Mouse (Mus musculus): Measurements from ENCODE around the gene Aasdh. TPM values are rescaled to one million over a fixed set of nuclear protein-coding genes. Genes with fewer than 3 reads are reported as not detected.

Gene Aasdh
- 20.0 and 22.9 TPM in 2 replicates for polyA plus RNA-seq (2015; fragmentation: Nextera tagmentation; extraction: Ambion mirVana)

DNA sequence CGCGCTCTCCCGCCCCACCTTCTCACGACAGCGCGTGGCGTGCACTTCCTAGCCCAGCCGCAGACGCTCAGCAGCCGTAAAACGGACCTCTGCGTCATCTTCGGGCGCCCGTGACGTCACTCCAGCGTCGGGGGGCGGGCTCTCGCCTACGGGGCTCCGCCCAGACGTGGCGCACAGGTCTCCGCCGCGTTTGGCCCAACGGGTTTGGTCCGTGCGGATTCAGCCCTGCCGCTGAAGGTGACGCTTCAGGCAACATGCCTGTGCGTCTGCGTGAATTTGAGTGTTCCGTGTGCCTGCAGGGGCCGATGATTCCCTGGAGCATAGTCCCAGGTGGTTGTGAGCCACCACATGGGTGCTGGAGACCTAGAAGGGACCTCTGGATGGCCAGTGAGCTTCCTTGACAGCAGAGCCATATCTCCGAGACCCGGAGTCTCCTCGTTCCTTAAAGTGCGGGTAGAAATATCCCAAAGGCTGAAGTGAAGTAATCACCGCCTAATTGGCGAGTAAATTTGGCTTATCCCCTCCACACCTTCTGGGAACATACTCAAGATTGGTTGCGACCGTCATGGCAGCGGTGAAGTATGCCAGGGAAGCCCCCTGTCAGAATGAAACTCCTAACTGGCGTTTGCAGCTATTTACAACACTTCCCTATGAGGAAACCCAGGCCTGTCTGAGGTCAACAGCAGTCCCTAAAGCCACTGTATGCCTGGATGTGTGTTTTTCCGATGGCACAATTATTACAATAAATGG lies at the start of gene Aasdh:
Aasdh (minus strand) TSS at position 110 of the 750 bp plus-strand sequence.
- peak within 1 kb of the TSS; percentile 81 for H3K27ac ChIP-seq
- peak; percentile 98 for ATAC-seq (ENCODE audit: borderline replicate concordance, extremely low read depth, low FRiP score, low TSS enrichment)
- H3K4me1 ChIP-seq = peaks cover 7% of the 10 kb centered on the region; the same call in 1 of the 2 replicates
- no peaks in the 10 kb centered on the region for H3K27me3 ChIP-seq
- under 1% methylated on average over 47 of the region's 47 CpGs for WGBS
- H3K9ac ChIP-seq = peak within 1 kb of the TSS; percentile 72
- peak within 1 kb of the TSS; percentile 76 for H3K4me2 ChIP-seq
- peak within 1 kb of the TSS; percentile 62 for H3K4me3 ChIP-seq
- no peaks in the 10 kb centered on the region for H3K9me3 ChIP-seq
- 0 out of 2 replicates have a peak, but pooled peaks cover 10% of the 10 kb centered on the region for H3K36me3 ChIP-seq

DNA sequence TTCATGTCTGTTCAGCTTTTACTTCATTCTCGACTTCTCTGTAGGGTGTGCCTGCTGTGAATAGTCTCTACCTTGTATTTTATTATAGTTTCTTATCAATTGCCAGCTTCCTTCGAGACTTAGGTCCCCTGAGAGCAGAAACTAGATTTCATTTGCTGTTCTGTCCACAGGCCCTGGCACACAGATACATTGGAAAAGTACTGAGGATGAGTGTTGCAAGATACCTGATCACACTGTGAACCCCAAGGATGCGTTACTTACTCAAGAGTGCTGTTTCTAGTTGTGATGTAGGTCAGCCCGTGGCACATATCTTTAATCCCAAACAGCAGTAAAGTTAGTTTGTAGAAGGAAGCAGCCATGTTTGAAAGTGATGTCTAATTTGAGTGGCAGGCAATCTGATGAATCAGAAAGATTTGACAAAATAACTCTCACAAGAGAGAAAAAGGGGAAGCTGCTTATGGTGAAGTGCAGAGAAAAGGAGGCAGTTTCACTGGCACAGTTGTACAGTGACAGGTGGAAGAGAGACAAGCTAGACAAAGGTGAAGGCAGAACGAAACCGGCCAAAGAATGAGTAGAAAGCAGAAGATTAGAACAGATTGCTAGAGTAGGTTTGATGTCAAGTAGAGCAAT lies 49.1 kb upstream of the Aasdh start:
- H3K4me1 ChIP-seq = peaks cover 34% of the 10 kb centered on the region; the same call in 1 of the 2 replicates

DNA sequence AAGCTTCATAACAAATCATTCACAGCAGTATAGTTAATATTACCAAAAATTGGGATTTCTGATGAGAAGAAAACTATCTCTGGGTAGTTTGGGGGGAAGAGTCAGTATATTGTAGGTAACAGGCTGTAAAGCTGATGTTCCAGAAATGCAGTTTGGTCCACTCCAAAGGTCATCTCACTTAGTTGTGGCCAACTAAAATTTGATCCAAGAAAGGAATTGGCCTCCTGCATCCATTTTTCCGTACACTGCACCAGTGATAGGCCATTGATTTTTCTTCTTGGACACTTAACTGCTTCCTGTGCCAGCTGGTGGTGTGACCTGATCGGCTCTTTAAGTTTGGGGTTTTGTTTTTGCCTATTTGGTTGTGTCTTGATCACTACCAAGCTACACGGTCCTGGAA lies 48.5 kb upstream of the Aasdh start:
- Histone ChIP-seq H3K4me3 (no peak overlapping the region), H3K4me2 (no peak overlapping the region), H3K9me3 (no peaks in the 10 kb centered on the region), H3K27me3 (no peaks in the 10 kb centered on the region), H3K4me1 (peaks cover 35% of the 10 kb centered on the region), H3K27ac (no peak overlapping the region), H3K36me3 (peaks cover 28% of the 10 kb centered on the region), H3K9ac (no peak overlapping the region)
- WGBS = 71% methylated on average over 3 of the region's 3 CpGs
- no peak for ATAC-seq (ENCODE audit: borderline replicate concordance, extremely low read depth, low FRiP score, low TSS enrichment)

More for the DNA sequence above, 49.1 kb upstream of the Aasdh start:
- H3K4me2 ChIP-seq = no peak overlapping the region
- ATAC-seq (ENCODE audit: borderline replicate concordance, extremely low read depth, low FRiP score, low TSS enrichment) = no peak
- no peak overlapping the region for H3K9ac ChIP-seq
- peaks cover 32% of the 10 kb centered on the region for H3K36me3 ChIP-seq
- no peak overlapping the region for H3K4me3 ChIP-seq
- H3K27ac ChIP-seq = no peak overlapping the region
- WGBS = 81% methylated on average over 6 of the region's 6 CpGs
- H3K9me3 ChIP-seq = no peaks in the 10 kb centered on the region
- H3K27me3 ChIP-seq = no peaks in the 10 kb centered on the region

DNA sequence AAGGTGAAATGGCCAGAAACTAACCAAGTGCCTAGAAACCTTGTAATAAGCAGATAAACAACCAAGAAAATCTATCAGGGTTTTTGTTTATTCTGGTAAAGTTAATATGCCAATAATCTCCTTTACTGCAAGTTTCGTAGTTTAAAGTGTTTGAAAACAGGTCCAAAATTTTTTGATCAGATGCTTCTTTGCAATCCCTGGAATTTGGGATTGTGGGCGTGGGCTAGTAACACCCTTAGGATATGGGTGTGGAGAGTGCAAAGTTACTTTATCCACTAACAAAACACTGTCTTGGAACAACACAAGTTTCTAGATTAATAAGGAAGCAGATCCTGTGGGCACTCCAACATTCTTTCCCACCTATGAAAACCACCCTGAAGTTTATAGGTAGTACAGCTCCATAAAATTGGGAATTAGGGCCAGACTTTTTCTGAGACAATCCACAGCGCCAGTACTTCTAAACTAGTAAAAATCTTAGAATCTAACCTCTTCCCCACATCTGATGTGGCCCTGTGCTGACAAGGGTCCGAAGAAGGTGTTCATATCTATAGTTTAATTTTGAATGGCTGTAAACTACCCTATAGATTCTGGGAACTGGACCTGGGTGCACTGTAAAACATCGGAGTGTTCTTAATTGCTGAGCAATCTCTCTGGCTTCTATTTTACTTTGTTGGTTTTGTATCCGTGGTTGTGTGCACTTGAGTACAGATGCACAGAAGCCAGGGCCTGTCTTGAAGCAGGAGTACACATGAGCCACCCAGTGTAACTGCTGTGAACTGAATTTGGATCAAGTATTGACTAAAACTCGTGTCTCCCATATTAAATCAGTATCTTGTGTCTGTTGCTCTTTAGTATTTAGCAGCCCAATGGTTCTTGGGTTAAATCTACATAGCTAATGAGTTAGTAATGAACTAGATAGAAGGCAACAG lies 47.1 kb upstream of the Aasdh start:
- peak overlapping the region; percentile 78 for H3K9ac ChIP-seq
- H3K9me3 ChIP-seq = no peaks in the 10 kb centered on the region
- no peak for ATAC-seq (ENCODE audit: borderline replicate concordance, extremely low read depth, low FRiP score, low TSS enrichment)
- H3K27ac ChIP-seq = peak overlapping the region; percentile 86
- H3K4me2 ChIP-seq = peak overlapping the region; percentile 87
- H3K27me3 ChIP-seq = no peaks in the 10 kb centered on the region
- 12% methylated on average over 7 of the region's 7 CpGs for WGBS
- peak overlapping the region; percentile 87 for H3K4me3 ChIP-seq
- H3K4me1 ChIP-seq = peaks cover 43% of the 10 kb centered on the region
- peaks cover 14% of the 10 kb centered on the region for H3K36me3 ChIP-seq

DNA sequence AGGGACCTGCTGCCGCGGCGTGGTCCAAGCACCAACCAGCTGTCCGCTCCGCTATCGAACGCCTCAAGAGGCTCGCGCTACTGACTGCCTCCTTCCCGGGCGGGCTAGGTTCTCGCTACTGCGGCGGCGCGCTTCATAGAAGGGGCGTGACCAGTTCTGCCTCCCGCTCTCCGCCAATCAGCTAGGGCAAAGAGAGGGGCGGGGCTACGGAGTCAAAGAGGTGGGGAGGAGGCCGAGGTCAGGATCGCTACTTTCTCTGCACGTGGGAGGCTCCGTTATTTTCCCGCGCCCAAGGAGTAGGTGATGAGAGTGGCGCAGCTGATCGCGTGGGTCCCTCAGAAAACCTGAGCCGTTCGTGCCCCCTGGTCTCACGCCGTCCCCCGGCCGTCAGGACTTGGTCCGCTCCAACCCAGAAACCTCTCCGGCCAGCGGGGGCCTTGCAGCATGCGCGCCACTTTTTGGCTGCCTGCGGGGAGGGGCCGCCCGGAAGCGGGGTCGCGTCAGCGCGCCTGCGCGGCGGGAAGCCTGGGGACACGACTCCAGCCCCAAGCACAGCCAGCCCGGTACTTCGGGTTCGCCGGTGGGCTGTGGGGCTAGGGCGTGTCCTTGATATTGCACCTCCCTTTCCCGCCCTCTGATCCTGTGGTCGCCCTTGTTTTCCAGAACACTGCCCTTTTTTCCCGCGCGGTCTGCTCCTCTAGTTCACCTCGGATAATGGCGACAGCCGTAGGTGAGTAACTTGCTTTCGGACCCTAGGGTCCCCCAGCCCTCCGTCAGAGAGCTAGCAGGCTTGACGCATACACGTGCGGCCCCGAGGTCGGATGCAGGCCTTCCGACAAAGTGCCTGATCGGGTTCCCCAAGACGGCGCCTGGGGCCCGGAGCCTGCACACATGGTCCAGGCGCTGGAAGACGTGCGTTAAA lies 46.1 kb upstream of the Aasdh start, which contains the start of the genes Paics and Ppat:
Paics (plus strand) TSS at position 202 of the 922 bp plus-strand sequence.
Ppat (minus strand) TSS at position 473 of the 922 bp plus-strand sequence.
- H3K9ac ChIP-seq = peak within 1 kb of the TSS; percentile 78
- peaks cover 46% of the 10 kb centered on the region for H3K4me1 ChIP-seq
- peak within 1 kb of the TSS; percentile 91 for H3K27ac ChIP-seq
- ATAC-seq (ENCODE audit: borderline replicate concordance, extremely low read depth, low FRiP score, low TSS enrichment) = peak; percentile 97
- peaks cover 4% of the 10 kb centered on the region; the same call in 1 of the 2 replicates for H3K36me3 ChIP-seq
- H3K9me3 ChIP-seq = no peaks in the 10 kb centered on the region
- peak within 1 kb of the TSS; percentile 87 for H3K4me2 ChIP-seq
- no peaks in the 10 kb centered on the region for H3K27me3 ChIP-seq
- under 1% methylated on average over 81 of the region's 81 CpGs for WGBS
- H3K4me3 ChIP-seq = peak within 1 kb of the TSS; percentile 87

DNA sequence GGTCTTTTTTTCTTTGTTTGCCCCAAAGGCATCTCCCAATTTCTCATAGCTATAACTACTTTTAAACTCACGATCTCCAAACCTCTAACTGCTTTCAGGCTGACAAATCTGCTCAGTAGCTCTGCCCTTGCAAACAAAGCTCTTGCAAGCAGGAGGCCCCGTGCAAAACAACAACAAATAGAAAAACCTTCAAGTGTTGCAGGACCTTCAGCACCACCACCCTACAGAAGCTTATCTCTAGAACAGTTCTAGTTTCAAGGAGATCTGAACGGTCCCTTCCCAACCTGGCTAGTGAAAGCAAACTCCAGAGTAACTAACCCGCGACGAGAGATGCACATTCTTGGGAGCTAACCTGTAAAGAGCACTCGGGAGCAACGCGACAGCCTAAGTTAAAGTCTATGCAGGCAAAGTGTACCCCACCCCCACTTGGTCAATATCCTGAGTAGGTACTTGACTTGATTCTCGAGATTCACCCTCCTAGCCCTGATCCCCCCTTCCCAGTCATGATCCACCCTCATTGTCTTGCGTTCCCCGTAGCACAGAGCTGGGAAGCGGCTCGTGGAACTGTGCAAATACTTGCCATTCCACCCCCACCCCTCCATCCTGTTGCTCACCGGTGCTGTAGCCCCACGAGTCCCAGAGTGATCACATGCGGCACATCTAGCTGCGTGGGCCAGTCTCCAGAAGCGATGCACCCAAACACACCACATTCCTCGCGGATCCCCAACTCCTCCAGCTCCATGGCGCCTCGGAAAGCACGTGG lies 45.2 kb upstream of the Aasdh start:
- Histone ChIP-seq H3K36me3 (no peaks in the 10 kb centered on the region), H3K4me3 (peak overlapping the region; percentile 87), H3K27ac (peak overlapping the region; percentile 91), H3K9ac (peak overlapping the region; percentile 78), H3K4me1 (peaks cover 48% of the 10 kb centered on the region), H3K4me2 (peak overlapping the region; percentile 87), H3K9me3 (no peaks in the 10 kb centered on the region), H3K27me3 (no peaks in the 10 kb centered on the region)
- ATAC-seq (ENCODE audit: borderline replicate concordance, extremely low read depth, low FRiP score, low TSS enrichment) = peak; percentile 9; the same call in 1 of the 2 replicates
- WGBS = under 1% methylated on average over 24 of the region's 24 CpGs

DNA sequence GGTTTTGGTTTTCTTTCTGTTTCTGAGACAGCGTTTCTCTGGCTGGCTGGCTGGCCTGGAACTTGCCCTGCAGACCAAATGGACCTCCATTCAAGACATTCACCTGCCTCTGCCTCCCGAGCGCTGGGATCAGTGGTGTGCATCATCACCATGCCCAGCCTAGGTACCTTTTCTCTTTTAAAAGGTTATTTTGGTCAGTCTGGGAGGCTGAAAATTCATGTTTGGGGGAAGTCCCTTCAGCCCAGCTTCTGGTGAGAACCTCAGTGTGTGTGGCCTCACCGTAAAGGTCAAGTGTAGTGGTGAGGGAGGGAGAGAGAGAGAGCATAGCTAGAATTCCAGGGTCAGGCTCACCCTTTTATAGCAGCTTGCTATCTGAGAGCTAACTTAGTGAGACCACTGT lies 42.4 kb upstream of the Aasdh start:
- Histone ChIP-seq H3K4me3 (no peak overlapping the region), H3K4me1 (peaks cover 32% of the 10 kb centered on the region), H3K4me2 (no peak overlapping the region), H3K36me3 (0 out of 2 replicates have a peak, but pooled peaks cover 4% of the 10 kb centered on the region), H3K27ac (no peak overlapping the region), H3K27me3 (no peaks in the 10 kb centered on the region), H3K9me3 (no peaks in the 10 kb centered on the region), H3K9ac (no peak overlapping the region)
- ATAC-seq (ENCODE audit: borderline replicate concordance, extremely low read depth, low FRiP score, low TSS enrichment) = no peak
- WGBS = 83% methylated on average over 4 of the region's 4 CpGs

DNA sequence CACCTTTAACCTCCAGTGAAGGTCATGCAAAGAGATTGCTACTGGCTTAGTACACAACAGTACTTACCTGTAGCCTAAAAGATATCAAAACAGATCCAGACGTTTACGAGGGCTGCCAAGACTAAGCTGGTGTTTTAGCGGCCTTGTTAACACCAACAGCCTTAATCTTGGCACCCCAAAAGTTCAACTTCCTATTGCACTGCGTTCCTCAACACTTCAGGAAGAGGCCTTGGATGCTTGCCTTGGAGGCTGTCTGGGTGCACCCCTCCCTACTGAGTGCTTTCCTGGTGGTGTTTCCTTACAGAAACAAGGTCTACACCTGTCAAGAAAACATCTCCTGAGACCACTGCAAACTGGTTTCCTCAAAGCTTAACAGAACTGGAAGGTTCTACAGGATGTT lies 41.8 kb upstream of the Aasdh start:
- Histone ChIP-seq H3K27ac (no peak overlapping the region), H3K4me1 (peaks cover 26% of the 10 kb centered on the region), H3K36me3 (0 out of 2 replicates have a peak, but pooled peaks cover 4% of the 10 kb centered on the region), H3K9ac (no peak overlapping the region), H3K9me3 (no peaks in the 10 kb centered on the region), H3K4me2 (no peak overlapping the region), H3K27me3 (no peaks in the 10 kb centered on the region), H3K4me3 (no peak overlapping the region)
- no peak for ATAC-seq (ENCODE audit: borderline replicate concordance, extremely low read depth, low FRiP score, low TSS enrichment)
- 75% methylated on average over 4 of the region's 4 CpGs for WGBS

DNA sequence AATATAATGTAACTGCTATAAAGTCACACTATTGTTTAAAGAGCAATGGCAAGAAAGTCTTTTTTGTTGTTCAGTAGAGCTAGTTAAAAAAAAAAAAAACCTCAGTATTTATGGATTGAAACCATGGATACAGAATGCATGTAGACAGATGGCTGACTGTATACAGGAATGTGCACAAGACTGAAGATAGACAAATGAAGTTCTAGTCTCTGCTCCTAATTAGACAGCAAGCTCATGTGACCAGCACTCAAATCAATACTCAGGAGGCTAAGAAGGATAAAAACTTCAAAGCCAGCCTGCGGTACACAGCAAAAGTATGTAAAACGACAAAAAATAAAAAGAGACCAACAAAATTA lies 40.3 kb upstream of the Aasdh start:
- no peak overlapping the region for H3K4me2 ChIP-seq
- 90% methylated on average over 2 of the region's 2 CpGs for WGBS
- no peak overlapping the region for H3K27ac ChIP-seq
- H3K27me3 ChIP-seq = no peaks in the 10 kb centered on the region
- peaks cover 26% of the 10 kb centered on the region for H3K4me1 ChIP-seq
- peaks cover 6% of the 10 kb centered on the region; the same call in 1 of the 2 replicates for H3K36me3 ChIP-seq
- no peak overlapping the region for H3K4me3 ChIP-seq
- no peak overlapping the region for H3K9ac ChIP-seq
- no peak for ATAC-seq (ENCODE audit: borderline replicate concordance, extremely low read depth, low FRiP score, low TSS enrichment)
- H3K9me3 ChIP-seq = no peaks in the 10 kb centered on the region

DNA sequence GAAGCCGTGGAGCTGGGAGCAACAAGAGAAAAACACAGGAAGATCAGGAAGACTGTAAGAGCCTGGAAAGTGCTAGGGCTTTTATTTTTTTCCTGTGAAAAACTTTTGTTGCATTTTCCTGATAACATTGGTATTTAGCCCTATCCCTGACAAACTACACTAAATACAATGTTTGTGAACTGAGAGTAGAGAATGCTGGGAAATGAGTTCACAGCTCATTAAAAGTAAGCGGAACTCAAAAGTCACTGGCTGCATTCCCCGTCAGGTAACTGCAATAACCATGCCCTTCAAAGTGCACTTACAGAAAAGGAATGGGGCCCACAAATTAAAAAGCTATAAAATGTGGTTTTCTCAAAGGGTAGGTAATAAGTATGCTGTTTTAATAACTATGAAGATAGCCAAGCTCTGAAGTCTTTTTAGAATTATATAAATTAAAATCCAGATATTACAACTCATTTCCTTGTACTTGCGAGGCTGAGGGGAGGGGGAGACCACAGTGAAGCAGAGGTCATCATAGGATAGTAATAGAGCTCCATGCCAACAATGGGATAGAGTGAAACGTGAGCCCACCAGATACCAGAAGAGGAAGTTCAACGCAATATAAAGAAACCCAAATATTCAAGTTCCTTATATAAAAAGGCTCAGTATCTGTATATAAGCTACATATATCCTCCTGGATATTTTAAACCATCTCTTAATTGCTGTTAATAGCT lies 39.8 kb upstream of the Aasdh start:
- WGBS = 52% methylated on average over 6 of the region's 6 CpGs
- ATAC-seq (ENCODE audit: borderline replicate concordance, extremely low read depth, low FRiP score, low TSS enrichment) = no peak
- no peak overlapping the region for H3K27ac ChIP-seq
- peaks cover 9% of the 10 kb centered on the region; the same call in 1 of the 2 replicates for H3K36me3 ChIP-seq
- no peak overlapping the region for H3K4me2 ChIP-seq
- no peaks in the 10 kb centered on the region for H3K27me3 ChIP-seq
- no peak overlapping the region for H3K9ac ChIP-seq
- no peaks in the 10 kb centered on the region for H3K9me3 ChIP-seq
- no peak overlapping the region for H3K4me3 ChIP-seq
- H3K4me1 ChIP-seq = peaks cover 25% of the 10 kb centered on the region
